In genomic region chr1:132312703-132313102, GRCm38 (mm10) we compare ENCODE assay signal across 8 mouse cellular contexts. TPM values are rescaled to one million over a fixed set of nuclear protein-coding genes. Genes with fewer than 3 reads are reported as not detected.
DNase-seq lines count a peak whose midpoint lies in the region; ATAC-seq and TF ChIP-seq lines count a peak whose summit lies in the region.

No protein-coding gene starts in this region.

- H3K4me3 ChIP-seq in forebrain, postnatal 0 days (ENCODE audit: low read depth, low read length) = no peak overlapping the region
- H3K4me3 ChIP-seq in kidney, postnatal 0 days (replicated peaks; ENCODE audit: low read depth, low read length) = no peak overlapping the region

- H3K36me3 ChIP-seq in forebrain, postnatal 0 days (ENCODE audit: insufficient read depth) = no peaks in the 10 kb centered on the region
- H3K36me3 ChIP-seq in kidney, postnatal 0 days (ENCODE audit: insufficient read depth, low read length) = no peaks in the 10 kb centered on the region

- no peak overlapping the region for H3K27ac ChIP-seq in forebrain, postnatal 0 days (ENCODE audit: low read depth, low read length)
- 0 out of 2 replicates have a peak overlapping the region, but pooled peaks have one; percentile 25 for H3K27ac ChIP-seq in kidney, postnatal 0 days

- no peak for DNase-seq in frontal cortex, postnatal 25 days (ENCODE audit: low spot score in 2 of 2)
- DNase-seq in 416B (ENCODE audit: low read depth) = peak; percentile 87
- peak; percentile 80 for DNase-seq in brain, adult 2 months (ENCODE audit: low read depth, low spot score)
- DNase-seq in forebrain, postnatal 0 days = peak; percentile 77
- DNase-seq in kidney, postnatal 0 days (ENCODE audit: low spot score) = peak; percentile 93
- peak; percentile 85 for DNase-seq in lung, postnatal 10 days
- peak; percentile 62 to 74 for DNase-seq in spleen, postnatal 10 days (ENCODE audit: low spot score in 2 of 2)

- H3K4me2 ChIP-seq in forebrain, postnatal 0 days (ENCODE audit: low read depth) = no peak overlapping the region
- no peak overlapping the region for H3K4me2 ChIP-seq in kidney, postnatal 0 days (ENCODE audit: low read length)

- H3K4me1 ChIP-seq in forebrain, postnatal 0 days (ENCODE audit: insufficient read depth) = peaks cover 14% of the 10 kb centered on the region
- H3K4me1 ChIP-seq in kidney, postnatal 0 days (replicated peaks; ENCODE audit: insufficient read depth, low read length) = peaks cover 19% of the 10 kb centered on the region

- no peak overlapping the region for H3K9ac ChIP-seq in forebrain, postnatal 0 days
- H3K9ac ChIP-seq in kidney, postnatal 0 days (ENCODE audit: low read depth, low read length) = no peak overlapping the region

- no peaks in the 10 kb centered on the region for H3K9me3 ChIP-seq in forebrain, postnatal 0 days (ENCODE audit: low read length)
- no peaks in the 10 kb centered on the region for H3K9me3 ChIP-seq in kidney, postnatal 0 days (replicated peaks; ENCODE audit: low read length)

- H3K27me3 ChIP-seq in forebrain, postnatal 0 days (ENCODE audit: insufficient read depth, low read length) = no peaks in the 10 kb centered on the region
- H3K27me3 ChIP-seq in kidney, postnatal 0 days (ENCODE audit: insufficient read depth, low read length) = no peaks in the 10 kb centered on the region

- peak; percentile 56 for ATAC-seq in frontal cortex, adult (ENCODE audit: low TSS enrichment)
- ATAC-seq in forebrain, postnatal 0 days = peak; percentile 61
- ATAC-seq in kidney, postnatal 0 days (replicated peaks; ENCODE audit: low FRiP score, low read depth) = peak; percentile 84

- 56% methylated on average over 3 of the region's 3 CpGs for WGBS in forebrain, postnatal 0 days
- WGBS in kidney, postnatal 0 days = 51% methylated on average over 3 of the region's 3 CpGs

- peak; percentile 77 for TF ChIP-seq CTCF in forebrain, postnatal 0 days (IDR thresholded peaks at IDR 0.05; ENCODE audit: low read depth)
- peak; percentile 79 for TF ChIP-seq CTCF in kidney, postnatal 0 days (IDR thresholded peaks at IDR 0.05; ENCODE audit: low read depth)

RNA-seq across cellular contexts. Expression of gene Nuak2, which starts 3.2 kb away (rescaled TPM):
- total RNA-seq in forebrain, postnatal 0 days (2014; rRNA removed) = 4.4 and 4.5 TPM in 2 replicates
- 4.3 and 6.8 TPM in 2 replicates for polyA plus RNA-seq in forebrain, postnatal 0 days (2015; fragmentation: Nextera tagmentation; extraction: Ambion mirVana)
- polyA plus RNA-seq in kidney, postnatal 0 days (2015; fragmentation: Nextera tagmentation; extraction: Ambion mirVana) = 8.7 and 9.6 TPM in 2 replicates

RNA-seq across cellular contexts. Expression of gene Klhdc8a, which starts 14.3 kb away (rescaled TPM):
- total RNA-seq in forebrain, postnatal 0 days (2014; rRNA removed) = 10.3 and 11.2 TPM in 2 replicates
- 4.5 and 6.3 TPM in 2 replicates for polyA plus RNA-seq in forebrain, postnatal 0 days (2015; fragmentation: Nextera tagmentation; extraction: Ambion mirVana)
- polyA plus RNA-seq in kidney, postnatal 0 days (2015; fragmentation: Nextera tagmentation; extraction: Ambion mirVana) = 4.1 and 5.0 TPM in 2 replicates

Comparison
In these comparisons a context has a peak if more than half of its experiments do, and no peak if none do; other contexts are left out.
1. DNase-seq: peak in 416B (single experiment), brain, adult 2 months (single experiment), forebrain, postnatal 0 days (single experiment), kidney, postnatal 0 days (single experiment), lung, postnatal 10 days (single experiment) and spleen, postnatal 10 days (2 of 2); none in frontal cortex, postnatal 25 days (0 of 2).
2. Peak in every context shown above with its lines, with median percentiles within 50 percentile points of each other: ATAC-seq.